8 mouse cellular contexts compared by ENCODE assay signal in genomic region chr12:83411721-83412521, GRCm38 (mm10).
DNase-seq lines count a peak whose midpoint lies in the region; TF ChIP-seq lines count a peak whose summit lies in the region.

No protein-coding gene starts in this region.

- no peaks in the 10 kb centered on the region for H3K27me3 ChIP-seq in liver, adult 2 months (ENCODE audit: control insufficient read depth, insufficient read depth, low read length)
- no peaks in the 10 kb centered on the region for H3K27me3 ChIP-seq in heart, adult 2 months (ENCODE audit: control insufficient read depth, insufficient read depth, low read length)

- TF ChIP-seq POLR2A in liver, adult 2 months (IDR thresholded peaks at IDR 0.05; ENCODE audit: extremely low read depth, insufficient read depth, low read length), result no peak
- TF ChIP-seq POLR2A in heart, adult 2 months (IDR thresholded peaks at IDR 0.05; ENCODE audit: insufficient read depth, low read depth, low read length), result peak; percentile 45; the same call in 1 of the 2 replicates

- H3K9ac ChIP-seq in liver, adult 2 months (ENCODE audit: low read depth, low read length), result peak overlapping the region; percentile 39; the same call in 1 of the 2 replicates
- H3K9ac ChIP-seq in heart, adult 2 months (ENCODE audit: low read depth, low read length), result peak overlapping the region; percentile 34

- peak; percentile 87 for DNase-seq in liver, adult 2 months (ENCODE audit: extremely low read depth, low read depth, low spot score)
- DNase-seq in liver (no peak), MN1 (ENCODE audit: low spot score) (no peak)
- peak; percentile 89 to 93 for DNase-seq in cerebellum, postnatal 10 days
- peak; percentile 61 to 80 for DNase-seq in heart, adult 2 months
- peak; percentile 69 to 73 for DNase-seq in layer of hippocampus, postnatal 14 days (ENCODE audit: low spot score in 2 of 2)
- DNase-seq in spleen, adult 12 weeks (ENCODE audit: low spot score), result no peak
- DNase-seq in embryo, embryonic 10 days (ENCODE audit: low spot score), result no peak

- H3K36me3 ChIP-seq in liver, adult 2 months (ENCODE audit: control insufficient read depth, insufficient read depth, low read length), result no peaks in the 10 kb centered on the region
- H3K36me3 ChIP-seq in heart, adult 2 months (ENCODE audit: control insufficient read depth, insufficient read depth, low read length), result no peaks in the 10 kb centered on the region

- intact Hi-C loops in heart, adult 2 months (cut with DNase I), result loop anchor here (5.0 kb wide), 2 partner anchors 35 to 75 kb away; partner anchors contain the start of gene Dpf3

- H3K4me1 ChIP-seq in liver, adult 2 months (ENCODE audit: control insufficient read depth, insufficient read depth, low read length), result peaks cover 7% of the 10 kb centered on the region; the same call in 1 of the 2 replicates
- H3K4me1 ChIP-seq in heart, adult 2 months (ENCODE audit: control insufficient read depth, insufficient read depth, low read length), result no peaks in the 10 kb centered on the region

- WGBS in liver, adult 2 months, result 35% methylated on average over 17 of the region's 17 CpGs
- WGBS in heart, adult 2 months, result 46% methylated on average over 17 of the region's 17 CpGs

- H3K27ac ChIP-seq in liver, adult 2 months (replicated peaks; ENCODE audit: insufficient read depth, low read depth, low read length), result no peak overlapping the region
- H3K27ac ChIP-seq in heart, adult 2 months, result peak overlapping the region; percentile 71

- no peak for TF ChIP-seq CTCF in liver, adult 2 months (IDR thresholded peaks at IDR 0.05; ENCODE audit: low read depth, low read length)
- no peak for TF ChIP-seq CTCF in heart, adult 2 months (IDR thresholded peaks at IDR 0.05)

- H3K4me3 ChIP-seq in liver, adult 2 months (ENCODE audit: insufficient read depth, low read depth, low read length), result 0 out of 2 replicates have a peak overlapping the region, but pooled peaks have one; percentile 18
- peak overlapping the region; percentile 18 for H3K4me3 ChIP-seq in heart, adult 2 months

- 0 out of 2 replicates have a peak, but pooled peaks have one; percentile 63 for TF ChIP-seq EP300 in heart, adult 2 months (IDR thresholded peaks at IDR 0.05; ENCODE audit: insufficient read depth, low read depth, low read length)

- 0 out of 2 replicates have a peak, but pooled peaks cover 2% of the 10 kb centered on the region for H3K79me2 ChIP-seq in liver, adult 2 months (ENCODE audit: control insufficient read depth, insufficient read depth, low read length)
- no peaks in the 10 kb centered on the region for H3K79me2 ChIP-seq in heart, adult 2 months (replicated peaks; ENCODE audit: control insufficient read depth, insufficient read depth, low read length)

Comparison
In these comparisons a context has a peak if more than half of its experiments do, and no peak if none do; other contexts are left out.
1. DNase-seq: peak in liver, adult 2 months (single experiment), cerebellum, postnatal 10 days (2 of 2), heart, adult 2 months (2 of 2) and layer of hippocampus, postnatal 14 days (2 of 2); none in liver (single experiment), spleen, adult 12 weeks (single experiment), embryo, embryonic 10 days (single experiment) and MN1 (single experiment).